Mouse (Mus musculus): Measurements from ENCODE around the gene Spty2d1.

DNA sequence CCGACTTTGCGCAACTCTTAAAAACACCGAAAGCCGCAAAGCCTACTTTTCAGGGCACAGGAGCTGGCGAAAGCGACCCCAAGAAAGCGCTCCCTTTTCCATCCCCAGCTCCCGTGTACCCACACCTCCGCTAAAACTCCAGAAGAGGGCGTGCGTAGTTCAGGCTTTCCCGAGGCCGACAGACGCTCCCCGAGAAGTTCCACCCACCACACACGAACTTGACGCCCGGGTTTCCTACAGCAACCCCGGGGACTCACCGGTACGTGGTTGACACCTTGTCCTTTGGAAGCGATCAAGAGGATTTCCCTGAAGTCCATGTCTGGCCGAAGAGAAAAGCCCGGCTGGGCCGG, 418 bp downstream of the Spty2d1 start:
- TF ChIP-seq CTCF (IDR thresholded peaks at IDR 0.05; ENCODE audit: low read depth) (peak; percentile 75), EP300 (optimal IDR thresholded peaks at IDR 0.05) (no peak)

All from stomach, postnatal 0 days (tissue).